Mouse (Mus musculus) heart, postnatal 0 days (tissue): ENCODE results near the gene Fuk.

Source experiments
- CTCF ChIP-seq: IDR thresholded peaks from 2 replicates; pipeline ENCODE4 v1.5.1; 2016; ENCODE audit warnings: antibody characterized with exemption, control low read depth, low read depth
- EP300 ChIP-seq: IDR thresholded peaks from 2 replicates; pipeline ENCODE4 v1.6.1; 2016; ENCODE audit warnings: antibody characterized with exemption, low read depth

- TF ChIP-seq CTCF (no peak), EP300 (no peak)
Observed at GRCm38 (mm10) chr8:110936217-110936616, 33.9 kb upstream of the Fuk start.
